Mouse (Mus musculus) lung, adult 18-20 months (tissue): Measurements from ENCODE around the gene Piwil4.
"Not testable (repeated sequence)": the region's sequence is repeated elsewhere in the genome, so short reads cannot be mapped to it uniquely, and the experiment has no call there.

Experiments
- DNase-seq, 2 experiments: peaks; one replicate each; pipeline ENCODE4 v3.0.0; 2022; ENCODE audit warnings: mixed read lengths in 2 of 2

Piwil4 gene

GRCm38 (mm10) chr9:14724755-14725420 is 15.6 kb downstream of the Piwil4 start:
- DNase-seq: no peak

DNA sequence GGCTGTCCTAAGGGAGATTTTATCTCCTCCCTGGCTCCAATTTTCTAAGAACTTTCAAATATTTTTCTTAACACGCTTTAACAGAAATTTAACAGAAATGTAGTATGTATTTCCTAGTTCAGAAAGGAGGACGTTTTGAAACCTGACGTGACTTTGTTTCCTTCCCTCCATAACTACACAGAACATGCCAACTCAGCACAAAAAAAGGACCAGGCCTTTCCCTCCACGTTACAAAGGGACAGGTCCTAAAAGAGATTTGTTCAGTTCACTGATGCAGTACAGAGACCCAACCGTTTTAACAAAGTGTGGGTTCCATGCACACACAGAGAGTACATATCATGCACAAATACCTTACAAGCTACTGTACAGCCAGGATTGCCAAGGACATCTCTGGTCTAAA is 18.9 kb downstream of the Piwil4 start:
- no peak for DNase-seq

- DNase-seq: no peak
Observed at GRCm38 (mm10) chr9:14720384-14720783, 20.1 kb downstream of the Piwil4 start.

DNA sequence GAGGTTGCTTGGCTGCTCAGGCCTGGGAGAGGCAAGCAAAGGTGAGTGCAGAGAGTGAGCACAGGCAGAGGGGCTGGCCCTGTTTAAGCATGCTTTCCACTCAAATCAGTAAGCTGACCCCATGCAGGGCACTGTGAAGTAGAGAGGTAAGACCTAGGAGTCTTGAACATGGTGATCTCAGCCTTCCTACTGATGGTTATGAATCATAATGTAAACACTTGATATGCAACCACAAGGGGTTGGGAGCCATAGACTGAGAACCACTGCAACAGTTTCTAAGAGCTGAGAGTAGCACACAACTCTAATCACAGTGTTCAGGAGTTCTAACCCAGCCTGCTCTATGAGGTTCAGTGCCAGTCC is 22.2 kb downstream of the Piwil4 start:
- peak in 1 of 2 experiments; percentile 41 for DNase-seq

GRCm38 (mm10) chr9:14717689-14718331 is 22.7 kb downstream of the Piwil4 start:
- DNase-seq: peak; percentile 34 to 44

DNA sequence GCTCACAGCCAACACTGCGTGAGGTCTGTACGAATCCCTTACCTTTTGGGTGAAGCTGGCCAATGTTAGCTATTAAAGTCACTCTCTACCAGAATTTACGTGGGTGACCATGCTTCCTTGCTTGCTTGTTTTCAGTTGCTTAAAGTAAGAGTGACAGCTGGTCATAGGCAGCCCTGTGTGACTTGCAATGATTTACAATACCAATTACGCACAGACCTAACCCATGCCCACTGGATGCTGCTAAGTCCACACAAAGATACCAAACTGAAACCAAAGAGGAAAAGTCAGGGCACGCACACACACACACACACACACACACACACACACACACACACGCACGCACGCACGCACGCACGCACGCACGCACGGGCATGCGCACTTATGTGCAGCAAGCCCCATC is 25.3 kb downstream of the Piwil4 start:
- no peak for DNase-seq

- no peak for DNase-seq
Observed at GRCm38 (mm10) chr9:14710910-14711309, 29.6 kb downstream of the Piwil4 start.

GRCm38 (mm10) chr9:14705321-14706162 is 35.0 kb downstream of the Piwil4 start:
- DNase-seq: no peak

DNA sequence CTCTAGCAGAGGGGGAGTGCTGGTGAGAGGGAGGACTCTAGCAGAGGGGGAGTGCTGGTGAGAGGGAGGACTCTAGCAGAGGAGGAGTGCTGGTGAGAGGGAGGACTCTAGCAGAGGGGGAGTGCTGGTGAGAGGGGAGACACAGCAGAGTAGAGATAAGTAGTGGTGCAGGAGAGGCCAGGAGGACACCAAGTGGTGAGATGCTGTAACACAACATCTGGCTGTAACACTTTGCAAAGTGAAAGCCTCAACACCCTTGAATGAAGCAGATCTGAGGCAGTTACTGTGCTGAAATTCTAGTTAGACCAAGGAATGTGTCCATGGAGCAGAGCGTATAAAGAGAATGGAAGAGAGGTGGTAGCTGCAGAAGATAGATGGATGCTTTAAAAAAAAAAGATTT is 39.7 kb downstream of the Piwil4 start:
- DNase-seq: not testable (repeated sequence)

DNA sequence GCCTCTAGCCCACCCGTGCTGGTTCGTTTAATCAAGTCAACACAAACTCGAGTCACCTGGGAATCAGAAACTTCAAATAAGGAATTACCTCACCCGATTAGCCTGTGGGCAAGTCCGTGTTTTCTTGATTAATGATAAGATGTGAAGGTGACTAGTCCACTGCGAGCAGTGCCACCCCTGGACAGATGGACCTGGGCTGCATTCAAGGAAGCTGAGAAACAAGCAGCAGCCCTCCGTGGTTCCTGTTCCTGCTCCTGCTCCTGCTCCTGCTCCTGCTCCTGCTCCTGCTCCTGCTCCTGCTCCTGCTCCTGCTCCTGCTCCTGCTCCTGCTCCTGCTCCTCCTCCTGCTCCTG is 41.3 kb downstream of the Piwil4 start:
- DNase-seq: no peak

GRCm38 (mm10) chr9:14698582-14699287 is 41.8 kb downstream of the Piwil4 start:
- DNase-seq: peak; percentile 83 to 86

GRCm38 (mm10) chr9:14697903-14698302 is 42.6 kb downstream of the Piwil4 start:
- DNase-seq: peak; percentile 33 to 47

DNA sequence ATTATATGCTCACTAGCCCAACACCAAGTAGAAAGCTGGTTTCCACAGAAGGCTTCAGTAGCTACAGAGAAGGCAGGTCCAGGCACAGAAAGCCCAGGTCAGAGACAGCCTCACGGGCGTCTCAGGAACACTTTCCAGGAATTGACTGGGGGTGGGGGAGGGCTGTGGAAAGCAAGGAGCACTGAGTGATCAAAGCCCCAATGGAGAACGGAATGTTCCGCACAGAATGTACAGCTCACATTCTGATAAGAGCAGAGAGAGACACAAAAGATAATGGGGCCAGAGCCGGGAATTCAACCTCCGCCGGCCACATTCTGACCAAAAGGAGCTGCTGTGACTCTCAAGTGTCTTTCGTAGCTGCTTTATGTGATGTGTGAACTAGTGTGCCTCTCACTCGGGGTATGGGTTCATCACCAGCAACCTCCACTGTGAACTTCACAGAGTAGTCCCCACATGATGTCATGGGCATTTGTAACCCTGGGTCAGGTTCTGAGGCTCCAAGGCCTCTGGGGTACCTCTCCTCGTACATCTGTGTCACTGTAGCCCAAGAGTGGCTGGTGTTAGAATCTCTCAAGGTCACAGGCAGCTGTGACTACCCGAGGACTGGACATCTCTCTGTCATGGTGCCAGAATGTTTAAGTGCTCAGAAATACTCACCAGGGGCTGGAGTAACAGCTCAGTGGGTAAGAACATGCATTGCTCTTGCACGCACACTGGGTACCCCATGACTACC is 51.0 kb downstream of the Piwil4 start:
- no peak for DNase-seq

GRCm38 (mm10) chr9:14684363-14684762 is 56.2 kb downstream of the Piwil4 start:
- DNase-seq: no peak

DNA sequence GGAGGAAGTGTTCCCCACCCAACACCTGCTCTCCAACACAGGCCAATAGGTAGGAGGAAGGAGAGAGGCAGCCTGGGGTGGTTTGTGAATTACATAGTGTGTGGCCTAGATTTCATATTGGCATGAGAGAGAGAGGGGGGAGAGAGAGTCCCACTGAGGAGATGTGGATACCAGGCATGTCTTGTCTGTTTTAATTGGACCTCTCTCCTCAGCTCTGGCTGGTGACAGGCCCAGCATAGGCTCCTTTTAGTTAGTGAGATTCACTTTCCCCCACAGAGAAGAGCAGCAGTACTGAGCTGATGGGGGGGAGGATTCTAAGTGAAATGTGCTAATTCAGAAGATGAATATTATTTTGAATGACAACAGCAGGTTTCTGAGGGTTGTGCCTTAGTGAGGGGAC is 57.8 kb downstream of the Piwil4 start:
- no peak for DNase-seq

- no peak for DNase-seq
Observed at GRCm38 (mm10) chr9:14680584-14680983, 59.9 kb downstream of the Piwil4 start.

DNA sequence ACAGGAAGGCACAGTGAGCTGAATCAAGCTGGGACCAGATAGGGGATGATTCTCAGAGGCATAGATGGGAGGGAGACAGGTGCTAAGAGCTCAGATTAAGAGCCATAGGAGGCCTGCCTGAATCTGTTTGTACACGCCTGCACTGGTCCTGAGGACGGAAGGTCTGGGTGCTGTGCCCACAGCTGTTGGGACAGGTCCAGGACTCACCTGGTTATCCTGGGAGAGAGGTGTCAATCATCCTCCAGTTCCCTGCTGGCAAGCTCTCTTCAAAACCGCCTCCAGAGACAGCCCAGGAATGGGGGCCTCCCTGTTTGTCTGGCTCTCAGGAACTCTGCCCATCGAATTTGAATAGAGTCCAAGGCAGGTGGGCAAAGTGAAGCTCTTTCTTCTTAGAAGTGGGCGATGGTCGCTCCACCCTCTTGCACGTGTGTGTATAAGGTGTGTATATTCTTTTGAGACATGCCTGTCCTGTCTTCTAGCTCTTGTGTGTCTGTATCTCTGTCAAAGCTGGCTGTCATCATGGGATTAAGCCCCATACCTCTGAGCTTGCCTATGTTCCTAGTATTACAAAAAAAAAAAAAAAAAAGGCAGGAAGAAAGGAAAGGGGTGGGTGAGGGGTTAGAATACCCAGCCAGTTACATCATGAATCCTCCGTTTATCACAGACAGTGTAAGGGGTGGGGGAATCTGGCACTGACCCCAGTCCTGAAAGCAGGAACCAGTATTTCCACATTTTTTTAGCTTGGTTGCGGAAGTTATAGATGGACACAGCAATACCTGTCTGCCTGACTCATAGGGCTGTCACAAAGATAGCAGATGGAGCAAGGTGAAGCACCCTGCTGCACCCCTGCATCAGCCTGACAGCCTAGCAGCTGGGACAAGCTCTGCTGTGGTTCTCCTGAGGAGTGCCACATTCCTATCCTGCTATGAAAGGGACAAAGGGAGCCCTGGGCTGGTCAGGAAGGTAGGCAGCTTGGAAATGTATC is 64.5 kb downstream of the Piwil4 start:
- peak in 1 of 2 experiments; percentile 46 for DNase-seq

- no peak for DNase-seq
Observed at GRCm38 (mm10) chr9:14674506-14674905, 66.0 kb downstream of the Piwil4 start.

GRCm38 (mm10) chr9:14673109-14673508 is 67.4 kb downstream of the Piwil4 start:
- no peak for DNase-seq

DNA sequence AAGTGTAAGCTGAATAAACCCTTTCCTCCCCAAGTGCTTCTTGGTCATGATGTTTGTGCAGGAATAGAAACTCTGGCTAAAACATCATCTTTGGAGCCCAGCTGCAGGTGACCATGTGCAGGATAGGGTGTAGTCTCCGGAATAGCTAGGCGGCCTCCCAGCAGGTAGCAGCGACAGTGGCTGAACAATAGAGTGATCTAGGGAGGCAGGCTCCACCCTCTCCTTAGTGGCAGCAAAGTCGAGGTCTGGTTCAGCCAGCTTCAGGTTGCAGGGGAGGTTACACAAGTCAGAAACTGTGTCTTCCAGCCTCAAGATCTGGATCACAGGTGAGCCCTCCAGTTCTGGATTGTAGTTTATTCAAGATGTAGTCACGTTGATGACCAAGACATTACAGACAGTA is 68.6 kb downstream of the Piwil4 start:
- not testable (repeated sequence) for DNase-seq

- no peak for DNase-seq
Observed at GRCm38 (mm10) chr9:14668382-14668781, 72.2 kb downstream of the Piwil4 start.
